Mouse (Mus musculus): ENCODE results near the gene Haus8. TPM values are rescaled to one million over a fixed set of nuclear protein-coding genes. Genes with fewer than 3 reads are reported as not detected.

The Haus8 gene
- total RNA-seq, 2 experiments from 2014 or later, result 14.5 to 19.6 TPM

Other genes starting within 250 kb of the Haus8 start
- gene Myo9b, start 220 bp downstream of the Haus8 start, total RNA-seq (2021), result 10 to 100 TPM; 30.5 to 30.6 TPM
- gene Use1, start 93.9 kb upstream of the Haus8 start, total RNA-seq (2021), result 100 to 1,000 TPM in 1 of 2 experiments, 10 to 100 TPM in 1; 97.6 to 103 TPM
- gene Ocel1, start 98.4 kb upstream of the Haus8 start, total RNA-seq (2021), result 10 to 100 TPM; 17.1 to 21.3 TPM
- gene Nr2f6, start 109.0 kb upstream of the Haus8 start, total RNA-seq (2021), result 10 to 100 TPM; 21.9 to 26.2 TPM
- 1 to 10 TPM; 5.0 to 5.9 TPM for gene Ushbp1, start 122.9 kb upstream of the Haus8 start, total RNA-seq (2021)
- gene Babam1, start 123.9 kb upstream of the Haus8 start, total RNA-seq (2021), result 10 to 100 TPM; 73.4 to 86.2 TPM
- gene Ankle1, start 133.1 kb upstream of the Haus8 start, total RNA-seq (2021), result 1 to 10 TPM in 1 of 2 experiments, under 1 TPM in 1; 0.79 to 1.2 TPM
- 100 to 1,000 TPM; 171 to 183 TPM for gene Abhd8, start 190.7 kb upstream of the Haus8 start, total RNA-seq (2021)
- gene Mrpl34, start 192.0 kb upstream of the Haus8 start, total RNA-seq (2021), result 10 to 100 TPM; 67.1 to 72.5 TPM
- gene Dda1, start 196.3 kb upstream of the Haus8 start, total RNA-seq (2021), result 100 to 1,000 TPM; 120 to 127 TPM
- 10 to 100 TPM; 67.7 to 71.5 TPM for gene Ano8, start 213.0 kb upstream of the Haus8 start, total RNA-seq (2021)
- 10 to 100 TPM; 29.0 to 29.2 TPM for gene Gtpbp3, start 215.2 kb upstream of the Haus8 start, total RNA-seq (2021)
- gene Plvap, start 238.8 kb upstream of the Haus8 start, total RNA-seq (2021), result 1 to 10 TPM; 5.6 to 7.3 TPM